Mouse (Mus musculus) T-helper 2 cell (primary cell): Measurements from ENCODE around the gene Zfp575.
"Not testable (repeated sequence)": the region's sequence is repeated elsewhere in the genome, so short reads cannot be mapped to it uniquely, and the experiment has no call there.

Experiments used
- in situ Hi-C: fragments of 300-600 bp; cut with MboI, MseI; formaldehyde crosslinking; loops from one replicate; pipeline ENCODE4 v1.15.1; 2025; ENCODE audit warnings: high pct_unique_total_duplicates

The Zfp575 gene

DNA sequence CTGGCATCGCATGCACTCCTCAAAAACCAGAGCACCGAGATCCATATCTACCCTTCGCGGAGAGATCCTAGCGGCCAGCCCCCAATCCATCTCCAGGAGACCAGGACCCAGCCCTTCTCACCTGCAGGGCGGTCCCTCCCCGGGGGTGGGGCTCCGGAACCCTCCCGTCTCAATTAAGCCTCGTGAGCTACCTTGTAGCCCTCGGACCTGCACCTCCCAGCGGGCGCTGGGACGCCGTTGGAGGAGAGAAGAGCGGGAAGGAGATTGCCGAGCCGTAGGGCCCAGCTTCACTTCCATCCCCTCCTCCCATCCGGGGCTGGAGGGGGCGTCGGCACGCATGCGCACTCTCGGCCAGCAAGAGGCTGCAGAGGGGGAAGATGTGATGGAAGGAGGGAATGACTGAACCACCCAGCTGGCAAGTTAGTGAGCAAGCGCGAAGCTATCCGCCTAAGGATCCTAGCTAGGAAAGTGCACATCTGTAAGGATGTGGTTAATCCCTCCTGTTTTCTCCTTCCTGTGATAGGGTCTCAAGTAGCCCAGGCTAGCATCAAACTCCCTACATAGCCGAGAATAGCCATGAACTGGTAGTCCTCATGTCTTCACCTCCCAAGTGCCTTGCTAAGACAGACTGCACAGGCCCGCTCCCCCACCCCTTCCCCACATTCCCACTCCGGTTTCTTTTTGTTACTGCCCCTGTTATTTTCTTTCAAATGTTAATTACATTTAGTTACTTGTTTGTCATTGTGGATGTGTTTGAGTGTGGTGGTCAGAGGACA is at the start of gene Zfp575, which contains the start of gene Ethe1:
Zfp575 (minus strand) TSS at position 312 of the 776 bp plus-strand sequence.
Ethe1 (plus strand) TSS at position 214 of the 776 bp plus-strand sequence.
- in situ Hi-C loops, result no loop called here

DNA sequence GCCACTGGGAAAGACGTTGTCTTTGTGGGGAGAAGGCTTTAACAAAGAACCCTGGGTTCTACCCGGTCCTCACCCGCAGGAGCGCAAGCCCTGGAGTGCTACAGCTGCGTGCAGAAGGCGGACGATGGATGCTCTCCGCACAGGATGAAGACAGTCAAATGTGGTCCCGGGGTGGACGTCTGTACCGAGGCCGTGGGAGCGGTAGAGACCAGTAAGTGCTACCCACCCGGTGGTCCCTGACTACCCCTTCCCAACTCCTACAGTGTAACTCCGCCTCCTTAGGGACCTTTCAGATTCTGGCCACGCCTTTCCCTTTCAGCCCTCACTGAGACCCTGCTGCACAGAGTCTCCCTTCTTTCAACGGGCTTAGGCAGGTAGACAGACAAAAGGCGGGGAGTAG is 49.6 kb upstream of the Zfp575 start:
- in situ Hi-C loops, result no loop called here

DNA sequence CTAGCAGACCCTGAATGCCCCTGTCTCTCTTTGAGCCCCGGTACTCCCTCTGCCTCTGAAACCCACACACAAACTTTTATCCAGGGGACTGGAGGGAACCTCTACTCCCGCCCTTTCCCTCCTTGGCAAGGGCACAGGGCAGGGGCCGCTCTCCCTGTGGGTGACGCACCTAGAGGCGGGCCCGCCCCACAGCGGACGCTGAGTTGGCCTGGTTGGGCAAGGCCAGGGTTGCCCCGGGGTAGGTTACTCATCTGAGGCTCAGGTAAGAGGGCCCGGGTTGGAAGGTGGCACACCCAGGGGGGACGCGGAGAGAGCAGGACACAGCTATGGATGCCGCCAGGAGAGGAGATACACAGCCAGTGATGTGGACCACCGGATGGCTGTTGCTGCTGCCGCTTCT is 48.8 kb upstream of the Zfp575 start, which contains the start of gene Lypd3:
Lypd3 (plus strand) TSS at position 287 of the 400 bp plus-strand sequence.
- in situ Hi-C loops, result no loop called here

DNA sequence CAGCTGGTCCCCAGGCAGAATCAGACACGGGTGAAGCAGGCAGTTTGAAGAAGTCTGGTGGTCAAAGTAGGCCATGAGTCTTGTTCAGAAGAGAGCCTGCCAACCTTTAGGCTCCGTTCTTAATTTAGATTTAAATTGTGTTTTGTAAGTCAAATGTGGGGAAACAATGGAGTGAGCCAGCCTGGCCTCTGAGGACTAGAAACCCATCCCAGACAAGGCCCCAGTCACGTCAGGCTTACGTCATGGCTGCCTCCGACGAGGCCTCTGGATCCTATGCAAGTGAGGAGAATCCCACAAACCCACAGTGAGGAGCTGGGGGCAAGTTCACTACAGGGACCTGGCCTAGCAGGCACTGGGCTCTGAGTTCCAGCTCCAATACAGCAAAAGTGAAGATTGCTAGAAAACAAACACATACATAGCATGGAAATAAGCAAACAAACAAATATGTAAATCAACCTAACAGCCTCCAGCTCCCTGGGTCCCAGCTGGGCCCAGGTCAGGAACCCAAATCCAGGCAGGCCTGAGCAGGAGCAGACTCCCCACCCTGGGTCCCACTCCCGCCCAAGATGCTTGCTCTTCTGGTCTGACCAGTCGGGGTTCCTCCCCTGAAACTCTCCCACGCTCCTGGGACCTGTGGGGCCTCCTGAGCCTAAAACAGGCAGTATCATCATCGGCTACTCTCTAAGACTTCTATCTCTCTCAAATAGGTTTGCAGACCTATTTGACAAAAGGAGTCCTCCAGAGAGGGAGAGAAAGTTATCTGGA is 42.9 kb upstream of the Zfp575 start:
- in situ Hi-C loops, result no loop called here

DNA sequence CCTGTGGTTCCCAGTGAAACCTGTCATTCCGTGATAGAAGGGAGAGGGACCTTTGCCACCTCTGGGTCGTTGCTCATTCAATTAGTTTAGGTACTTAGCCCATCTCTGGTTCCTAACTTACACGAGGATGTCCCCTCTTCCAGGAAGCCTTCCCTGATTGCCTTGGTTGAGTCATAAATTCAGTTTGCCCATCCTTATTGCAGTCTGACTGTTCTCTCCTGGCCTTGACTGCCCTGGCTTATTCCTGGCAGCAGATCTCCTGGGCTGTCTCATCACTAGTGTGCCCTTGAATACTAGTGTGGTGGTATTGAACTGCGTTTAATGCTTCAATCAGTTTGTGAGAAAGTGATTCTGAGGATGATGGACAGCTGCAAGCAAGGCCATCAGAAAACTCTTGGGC is 42.2 kb upstream of the Zfp575 start:
- in situ Hi-C loops, result no loop called here

DNA sequence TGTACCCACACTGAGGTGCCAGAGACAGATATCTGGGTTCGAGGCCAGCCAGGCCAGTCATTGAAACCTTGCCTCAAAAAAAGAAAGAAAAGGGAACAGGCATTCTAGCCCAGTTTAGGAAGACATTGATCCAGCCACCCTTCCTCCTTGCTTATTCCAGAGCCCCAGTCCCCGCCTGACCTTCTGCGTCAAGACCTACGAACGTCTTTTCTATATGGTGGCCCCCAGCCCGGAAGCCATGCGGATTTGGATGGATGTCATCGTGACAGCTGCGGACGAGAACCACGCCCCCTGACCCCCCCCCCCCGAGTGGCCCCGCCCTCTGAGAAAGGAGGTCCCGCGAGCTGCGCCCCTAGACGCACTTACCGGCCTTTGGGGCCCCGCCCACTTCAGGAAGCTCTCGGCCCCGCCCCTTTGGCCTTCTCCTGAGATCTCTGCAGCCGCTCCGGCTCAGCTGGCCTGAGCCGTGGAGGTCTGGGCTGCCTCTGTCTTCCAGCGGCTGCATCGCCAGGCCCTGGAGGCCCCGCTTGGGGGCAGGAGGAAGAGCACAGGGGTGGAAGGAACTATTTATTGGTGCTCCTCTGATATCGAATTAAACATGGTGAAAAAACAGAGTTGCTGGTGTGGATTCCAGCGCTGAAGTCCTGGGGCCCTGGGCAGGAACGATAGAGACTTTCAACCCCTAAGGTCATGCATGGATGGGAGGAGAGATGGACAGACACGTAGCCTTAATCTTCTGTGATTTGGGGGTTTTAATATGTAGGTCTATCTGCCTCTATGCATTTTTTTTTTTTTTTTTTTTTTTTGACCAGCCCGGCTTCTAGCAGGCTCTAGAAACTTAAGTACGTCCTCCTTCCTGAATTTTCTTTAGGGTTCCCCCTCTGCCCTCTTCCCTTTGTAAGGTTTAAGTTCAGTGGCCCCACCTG is 41.5 kb upstream of the Zfp575 start:
- in situ Hi-C loops, result no loop called here

DNA sequence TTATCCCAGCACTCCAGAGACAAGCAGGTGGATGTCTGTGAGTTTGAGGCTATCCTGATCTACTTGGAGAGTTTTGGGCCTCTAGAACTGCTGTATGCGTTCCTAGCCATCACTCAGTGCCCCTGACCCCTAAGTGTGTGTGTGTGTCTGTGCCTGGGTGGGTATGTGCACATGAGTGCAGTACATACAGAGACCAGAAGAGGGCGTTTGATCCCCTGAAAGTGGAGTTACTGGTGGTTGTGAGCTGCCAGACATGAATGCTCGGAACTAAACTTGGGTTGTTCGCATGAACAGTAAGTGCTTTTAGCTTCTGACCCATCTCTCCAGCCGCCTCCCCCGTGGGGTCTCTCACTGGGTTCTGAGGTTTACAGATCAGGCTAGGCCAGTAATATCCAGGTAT is 35.5 kb upstream of the Zfp575 start:
- in situ Hi-C loops, result no loop called here

DNA sequence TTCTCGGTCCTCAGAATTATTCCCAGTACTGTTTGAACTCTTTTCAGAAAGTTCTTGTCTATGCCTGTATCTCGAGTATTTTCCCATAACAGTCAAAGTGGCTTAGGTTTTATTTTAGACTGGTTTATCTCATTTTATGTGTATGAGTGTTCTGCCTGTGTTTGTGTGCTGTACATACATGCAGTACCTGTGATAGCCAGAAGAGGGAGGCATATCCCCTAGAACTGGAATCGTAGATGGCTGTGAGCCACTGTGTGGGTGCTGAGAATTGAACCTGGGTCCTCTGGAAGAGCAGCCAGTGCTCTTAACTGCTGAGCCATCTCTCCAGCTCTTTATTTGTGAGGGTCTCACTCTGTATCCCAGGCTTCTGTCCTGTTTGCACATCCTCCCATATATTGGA is 33.8 kb upstream of the Zfp575 start:
- in situ Hi-C loops, result no loop called here

DNA sequence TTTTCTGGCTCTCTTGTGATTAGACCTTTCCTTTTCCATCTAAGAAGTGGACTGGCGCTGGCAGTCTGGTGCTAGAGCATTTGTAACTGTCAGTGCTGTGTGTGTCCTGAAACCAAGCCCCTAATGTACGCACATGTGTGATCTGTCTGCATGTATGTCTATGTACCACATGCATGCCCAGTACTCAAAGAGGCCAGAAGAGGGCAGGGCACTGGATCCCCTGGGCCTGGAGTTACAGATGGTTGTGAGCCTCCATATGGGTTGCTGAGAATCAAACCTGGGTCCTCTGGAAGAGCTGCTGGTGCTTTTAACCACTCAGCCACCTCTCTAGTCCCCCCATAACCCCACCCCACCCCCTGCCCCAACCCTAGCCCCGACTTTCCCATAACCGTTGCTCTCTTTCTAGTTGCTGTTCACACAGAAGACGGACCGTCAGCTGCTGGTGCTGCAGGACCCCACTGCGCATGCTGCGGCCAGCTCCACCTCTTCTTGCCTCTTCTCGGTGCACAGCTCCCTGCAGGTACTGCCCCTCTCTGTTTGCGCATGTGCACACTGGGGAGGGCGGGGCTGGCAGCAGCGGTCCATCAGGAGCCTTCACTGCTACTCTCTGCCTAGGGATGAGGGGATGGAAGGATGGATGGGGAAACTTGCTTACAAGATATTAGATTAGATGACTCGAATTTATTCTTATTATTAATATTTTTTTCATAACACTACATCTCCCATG is 32.4 kb upstream of the Zfp575 start:
- in situ Hi-C loops, result no loop called here

DNA sequence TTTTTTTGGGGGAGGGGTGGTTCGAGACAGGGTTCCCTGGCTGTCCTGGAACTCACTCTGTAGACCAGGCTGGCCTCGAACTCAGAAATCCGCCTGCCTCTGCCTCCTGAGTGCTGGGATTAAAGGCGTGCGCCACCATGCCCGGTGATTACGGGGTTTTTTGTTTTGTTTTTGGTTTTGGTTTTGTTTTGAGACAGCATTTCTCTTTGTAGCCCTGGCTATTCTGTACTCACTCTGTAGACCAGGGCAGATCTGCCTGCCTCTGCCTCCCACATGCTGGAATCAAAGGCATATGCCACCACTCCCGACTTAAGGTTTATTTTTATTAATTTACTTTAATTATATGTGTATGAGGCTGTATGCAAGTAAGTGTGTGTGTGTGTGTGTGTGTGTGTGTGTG is 30.9 kb upstream of the Zfp575 start:
- in situ Hi-C loops, result not testable (repeated sequence)

DNA sequence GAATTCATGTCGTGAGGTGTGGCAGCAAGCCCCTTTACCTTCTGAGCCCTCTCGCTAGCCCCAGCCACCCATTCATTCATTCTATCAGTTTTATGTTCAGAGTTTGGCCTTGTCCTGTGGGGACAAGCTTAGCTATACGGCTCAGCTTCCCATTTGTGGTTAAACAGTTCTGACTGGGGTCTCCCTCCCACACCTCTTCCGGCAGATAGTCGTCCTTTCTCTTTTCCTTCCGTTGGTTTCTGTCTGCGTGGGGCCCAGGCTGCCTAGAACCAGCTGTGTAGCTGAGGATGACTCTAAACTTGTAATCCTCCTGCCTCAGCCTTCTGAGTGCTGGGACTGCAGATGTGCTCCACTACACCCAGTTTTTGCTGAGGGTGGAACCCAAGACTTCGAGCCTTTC is 30.3 kb upstream of the Zfp575 start:
- in situ Hi-C loops, result no loop called here

DNA sequence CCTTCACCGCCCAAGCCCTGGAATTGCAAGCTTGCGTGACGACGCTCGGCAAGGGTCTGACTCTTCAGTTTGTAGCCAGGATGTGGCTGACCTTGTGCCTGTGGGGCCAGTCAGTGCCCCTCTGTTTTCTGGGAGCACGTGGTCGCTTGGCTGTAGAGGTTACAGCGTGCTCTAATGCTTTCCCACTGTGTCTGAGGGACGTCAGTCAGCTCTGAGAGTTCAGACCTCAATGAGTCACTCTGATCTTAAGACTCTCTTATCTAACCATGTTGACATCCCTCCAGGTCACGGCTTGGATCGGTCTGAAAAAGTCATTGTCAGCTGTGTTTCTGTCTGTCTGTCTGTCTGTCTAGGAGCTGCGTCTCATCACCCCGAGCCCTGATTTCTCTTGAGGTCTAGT is 27.4 kb upstream of the Zfp575 start:
- in situ Hi-C loops, result loop anchor here (5.0 kb wide), 1 partner anchor 83 kb away; the partner anchor contains the start of gene Irgq

DNA sequence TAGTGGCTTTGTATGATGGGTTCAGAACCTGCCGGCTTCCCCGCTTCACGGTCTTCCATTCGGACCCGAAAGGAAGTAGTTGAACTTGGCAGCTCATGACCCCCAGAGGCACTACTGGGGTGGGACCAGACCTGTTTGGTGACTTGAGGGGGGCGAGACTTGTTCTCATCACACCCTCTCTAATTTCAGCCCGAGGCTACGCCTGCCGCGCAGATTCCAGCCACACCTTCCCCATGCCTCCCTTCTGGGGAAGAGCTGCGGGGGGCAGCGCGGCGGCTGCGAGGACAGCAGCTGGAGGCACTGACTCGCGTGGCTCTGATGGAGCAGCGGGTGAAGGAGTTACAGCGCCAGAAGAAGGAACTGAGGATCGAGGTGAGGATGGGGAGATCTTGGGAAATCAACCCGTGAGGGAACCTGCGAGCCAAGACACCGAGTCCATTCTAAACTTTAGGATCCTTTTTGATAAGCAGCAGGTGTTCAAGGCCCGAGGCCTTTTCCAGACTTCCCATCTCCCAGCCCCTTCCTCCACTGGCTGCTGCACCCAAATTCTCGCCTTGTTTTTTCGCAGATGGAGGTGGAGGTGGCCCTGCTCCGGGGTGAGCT is 25.0 kb upstream of the Zfp575 start:
- in situ Hi-C loops, result loop anchor here (5.0 kb wide), 1 partner anchor 80 kb away; the partner anchor contains the start of gene Irgq

DNA sequence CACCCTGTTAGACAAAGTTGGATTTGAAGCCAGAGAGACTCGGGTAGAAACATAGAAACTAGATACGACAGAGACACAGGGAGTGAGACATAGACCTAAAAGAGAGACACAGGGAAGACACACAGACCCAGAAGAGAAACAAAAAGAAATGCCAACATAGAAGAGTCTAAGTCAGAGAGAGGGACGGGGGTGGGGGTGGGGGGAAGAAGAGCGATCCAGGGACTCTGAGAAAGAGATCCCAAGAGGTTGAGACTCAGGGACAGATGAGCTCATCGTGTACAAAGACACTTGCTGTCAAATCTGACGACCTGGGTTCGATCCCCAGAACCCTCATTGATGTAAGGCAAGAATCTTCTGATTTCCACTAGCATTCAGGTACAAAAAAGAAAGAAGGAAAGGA is 24.3 kb upstream of the Zfp575 start:
- in situ Hi-C loops, result loop anchor here (5.0 kb wide), 1 partner anchor 79 kb away; the partner anchor contains the start of gene Irgq

DNA sequence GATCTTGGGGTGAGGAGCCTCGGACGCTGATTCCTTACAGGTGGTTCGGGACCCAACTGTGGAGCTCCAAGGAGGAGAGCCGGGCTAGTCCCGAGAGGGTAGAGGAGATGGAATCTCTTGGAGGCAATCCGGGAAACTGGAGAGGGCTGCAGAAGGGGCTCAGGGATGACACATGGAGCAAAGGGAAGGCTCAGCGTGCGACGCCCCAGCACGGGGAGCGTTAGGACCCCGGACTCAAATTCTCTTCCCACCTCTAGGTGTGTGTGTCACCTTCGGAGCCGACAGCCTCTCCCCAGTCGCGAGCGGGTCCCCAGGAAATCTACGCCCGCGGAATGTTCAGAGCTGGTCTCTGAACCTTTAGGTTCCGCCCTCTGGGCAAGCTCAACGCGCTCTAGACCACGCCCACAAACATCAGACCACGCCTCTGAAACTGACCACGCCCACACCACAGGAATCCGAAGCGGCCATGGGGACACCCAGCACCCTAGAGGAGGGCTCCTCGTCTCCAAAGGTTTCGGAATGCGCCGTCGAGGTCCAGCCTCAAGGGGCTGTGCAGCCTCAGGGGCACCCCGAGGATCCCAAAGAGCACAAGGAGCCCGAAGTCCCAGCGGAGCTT is 23.5 kb upstream of the Zfp575 start:
- in situ Hi-C loops, result loop anchor here (5.0 kb wide), 1 partner anchor 79 kb away; the partner anchor contains the start of gene Irgq

DNA sequence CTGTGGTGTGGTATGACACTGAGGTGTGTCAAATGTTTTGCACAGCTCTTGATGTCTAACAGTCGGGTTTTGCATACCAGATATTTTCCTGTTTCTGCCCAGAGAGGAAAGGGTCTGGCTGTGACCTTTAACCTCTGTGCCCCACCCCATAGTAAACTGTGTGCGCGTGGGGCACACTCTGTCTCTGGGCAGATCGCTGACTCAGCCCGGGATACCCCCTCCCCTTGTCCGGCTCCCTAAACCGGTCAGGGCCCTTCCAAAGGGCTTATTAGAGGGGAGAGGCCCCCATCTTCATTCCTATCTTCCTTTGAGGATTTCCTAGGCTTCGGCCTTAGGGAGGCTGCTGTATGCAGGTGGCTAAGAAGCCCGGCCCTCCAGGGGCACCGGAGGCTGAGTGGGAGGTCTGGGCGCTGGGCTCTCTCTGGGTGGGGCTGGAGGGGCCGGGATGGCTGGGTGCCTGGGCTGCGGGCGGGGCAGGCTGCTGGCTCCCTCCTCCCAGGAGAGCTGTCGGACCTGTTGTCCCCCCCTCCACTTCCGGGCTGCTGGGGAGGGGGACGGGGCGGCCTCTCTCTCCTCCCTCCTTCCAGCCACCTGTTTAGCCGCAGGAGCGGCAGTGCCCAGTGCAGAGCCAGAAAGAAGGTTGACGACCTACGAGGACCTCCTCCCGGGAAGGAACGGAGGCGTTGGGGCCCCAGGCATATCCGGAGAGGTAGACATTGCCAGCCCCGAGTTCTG is 22.9 kb upstream of the Zfp575 start, which contains the start of gene Phldb3:
Phldb3 (plus strand) TSS at position 620 of the 735 bp plus-strand sequence.
- in situ Hi-C loops, result loop anchor here (5.0 kb wide), 1 partner anchor 78 kb away; the partner anchor contains the start of gene Irgq

DNA sequence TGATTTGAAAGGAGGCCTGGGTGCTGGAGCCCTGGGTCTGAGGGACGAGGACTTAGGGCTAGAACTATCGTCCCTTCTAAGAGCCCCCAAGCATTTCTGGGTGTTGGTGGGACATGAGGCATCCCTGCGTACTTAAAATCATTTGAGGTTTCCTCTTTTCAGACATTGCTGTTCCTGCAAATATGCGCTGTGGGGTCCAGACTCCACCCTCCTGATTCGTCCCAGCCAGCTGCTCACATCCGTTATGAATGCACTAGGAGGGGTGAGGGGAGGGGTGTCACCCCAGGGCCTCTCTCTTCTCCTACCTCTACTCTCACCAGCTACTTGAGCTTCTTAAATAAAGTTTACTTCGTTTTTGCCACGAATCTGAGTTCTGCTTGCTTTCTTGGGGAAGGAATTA is 21.1 kb upstream of the Zfp575 start:
- in situ Hi-C loops, result no loop called here

DNA sequence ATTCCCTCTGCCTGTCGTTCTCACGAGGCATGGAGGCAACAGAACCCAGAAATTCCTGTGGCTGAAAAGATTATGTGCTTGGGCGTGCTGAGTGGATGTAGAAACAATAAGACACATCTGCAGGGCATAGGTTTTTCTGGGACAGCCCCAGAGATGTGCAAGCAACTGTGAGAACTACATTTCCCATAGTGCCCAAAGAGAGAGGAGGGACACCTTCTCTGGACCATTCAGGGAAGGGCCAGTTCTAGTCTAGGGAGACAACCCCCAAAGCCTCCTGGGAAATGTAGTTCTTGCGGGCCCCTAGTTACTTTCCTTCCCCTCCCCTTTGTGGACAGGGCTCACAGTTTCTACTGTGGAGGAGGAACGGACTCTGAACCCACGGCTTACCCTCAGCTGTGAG is 20.6 kb upstream of the Zfp575 start:
- in situ Hi-C loops, result no loop called here

DNA sequence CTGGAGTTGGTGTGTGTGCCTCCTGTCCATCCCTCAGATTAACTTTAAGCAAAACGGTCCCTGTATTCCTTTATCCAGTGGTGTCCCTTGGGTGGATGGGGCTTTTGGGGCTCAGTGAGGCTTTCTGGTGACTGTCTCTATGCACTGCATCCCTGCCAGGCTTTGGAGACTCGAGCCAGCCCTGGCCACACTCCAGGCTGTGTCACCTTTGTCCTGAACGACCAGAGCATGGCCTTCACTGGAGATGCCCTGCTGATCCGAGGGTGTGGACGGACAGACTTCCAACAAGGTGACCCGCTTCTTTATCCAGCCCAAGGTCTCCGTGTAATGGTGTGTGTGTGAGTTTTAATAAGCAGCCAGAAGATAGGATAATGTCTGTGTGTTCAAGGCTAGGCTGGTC is 18.6 kb upstream of the Zfp575 start:
- in situ Hi-C loops, result no loop called here
